Mouse (Mus musculus): ENCODE results near the gene Loxl4. TPM values are rescaled to one million over a fixed set of nuclear protein-coding genes. Genes with fewer than 3 reads are reported as not detected.

Loxl4 gene
- polyA plus RNA-seq, 1 experiment from 2014 or later: 0.64 TPM

- H3K36me3 ChIP-seq (ENCODE audit: insufficient read depth, low read length): 0 out of 2 replicates have a peak, but pooled peaks cover 8% of the 10 kb centered on the region
- WGBS: 34% methylated on average over 4 of the region's 4 CpGs
- TF ChIP-seq EP300 (IDR thresholded peaks at IDR 0.05): no peak
- TF ChIP-seq CTCF (IDR thresholded peaks at IDR 0.05): no peak
- DNase-seq (ENCODE audit: low spot score): no peak
- ATAC-seq: no peak
- no peaks in the 10 kb centered on the region for H3K4me1 ChIP-seq (ENCODE audit: insufficient read depth, low read depth, low read length)
- no peak overlapping the region for H3K4me3 ChIP-seq (ENCODE audit: low read depth, low read length)
- no peak overlapping the region for H3K27ac ChIP-seq (ENCODE audit: low read length)
- H3K4me2 ChIP-seq (replicated peaks; ENCODE audit: low read depth, low read length): no peak overlapping the region
- H3K9ac ChIP-seq (replicated peaks; ENCODE audit: low read depth): no peak overlapping the region
- H3K9me3 ChIP-seq (ENCODE audit: low read length): no peaks in the 10 kb centered on the region
- no peaks in the 10 kb centered on the region for H3K27me3 ChIP-seq (replicated peaks; ENCODE audit: insufficient read depth, low read length)
These were observed 31.9 kb downstream of the Loxl4 start for GRCm38 (mm10) chr19:42580701-42581100.

GRCm38 (mm10) chr19:42578631-42579030 lies 34.0 kb downstream of the Loxl4 start:
- Histone ChIP-seq H3K4me3 (ENCODE audit: low read depth, low read length) (no peak overlapping the region), H3K36me3 (ENCODE audit: insufficient read depth, low read length) (no peaks in the 10 kb centered on the region), H3K9ac (replicated peaks; ENCODE audit: low read depth) (no peak overlapping the region), H3K27me3 (replicated peaks; ENCODE audit: insufficient read depth, low read length) (no peaks in the 10 kb centered on the region), H3K9me3 (ENCODE audit: low read length) (no peaks in the 10 kb centered on the region), H3K27ac (ENCODE audit: low read length) (no peak overlapping the region), H3K4me2 (replicated peaks; ENCODE audit: low read depth, low read length) (no peak overlapping the region), H3K4me1 (ENCODE audit: insufficient read depth, low read depth, low read length) (no peaks in the 10 kb centered on the region)
- 72% methylated on average over 4 of the region's 4 CpGs for WGBS
- TF ChIP-seq CTCF (IDR thresholded peaks at IDR 0.05): no peak
- TF ChIP-seq EP300 (IDR thresholded peaks at IDR 0.05): no peak
- ATAC-seq (no peak), DNase-seq (ENCODE audit: low spot score) (no peak)

GRCm38 (mm10) chr19:42576856-42577255 lies 35.8 kb downstream of the Loxl4 start:
- Histone ChIP-seq H3K4me1 (ENCODE audit: insufficient read depth, low read depth, low read length) (no peaks in the 10 kb centered on the region), H3K36me3 (ENCODE audit: insufficient read depth, low read length) (no peaks in the 10 kb centered on the region), H3K4me2 (replicated peaks; ENCODE audit: low read depth, low read length) (no peak overlapping the region), H3K27ac (ENCODE audit: low read length) (no peak overlapping the region), H3K27me3 (replicated peaks; ENCODE audit: insufficient read depth, low read length) (no peaks in the 10 kb centered on the region), H3K4me3 (ENCODE audit: low read depth, low read length) (no peak overlapping the region), H3K9me3 (ENCODE audit: low read length) (no peaks in the 10 kb centered on the region), H3K9ac (replicated peaks; ENCODE audit: low read depth) (no peak overlapping the region)
- no peak for DNase-seq (ENCODE audit: low spot score)
- ATAC-seq: no peak
- TF ChIP-seq CTCF (IDR thresholded peaks at IDR 0.05) (no peak), EP300 (IDR thresholded peaks at IDR 0.05) (no peak)
- WGBS: 50% methylated on average over 1 of the region's 1 CpGs

- no peak for TF ChIP-seq CTCF (IDR thresholded peaks at IDR 0.05)
- WGBS: 78% methylated on average over 2 of the region's 2 CpGs
These were observed 37.3 kb downstream of the Loxl4 start for GRCm38 (mm10) chr19:42575317-42575716.

GRCm38 (mm10) chr19:42571291-42571690 lies 41.3 kb downstream of the Loxl4 start:
- no peaks in the 10 kb centered on the region for H3K4me1 ChIP-seq (ENCODE audit: insufficient read depth, low read depth, low read length)
- no peaks in the 10 kb centered on the region for H3K36me3 ChIP-seq (ENCODE audit: insufficient read depth, low read length)
- H3K4me2 ChIP-seq (replicated peaks; ENCODE audit: low read depth, low read length): no peak overlapping the region
- H3K4me3 ChIP-seq (ENCODE audit: low read depth, low read length): no peak overlapping the region
- no peaks in the 10 kb centered on the region for H3K27me3 ChIP-seq (replicated peaks; ENCODE audit: insufficient read depth, low read length)
- TF ChIP-seq CTCF (IDR thresholded peaks at IDR 0.05): no peak
- TF ChIP-seq EP300 (IDR thresholded peaks at IDR 0.05): no peak
- 85% methylated on average over 4 of the region's 4 CpGs for WGBS
- no peaks in the 10 kb centered on the region for H3K9me3 ChIP-seq (ENCODE audit: low read length)
- no peak overlapping the region for H3K27ac ChIP-seq (ENCODE audit: low read length)
- no peak for ATAC-seq
- no peak overlapping the region for H3K9ac ChIP-seq (replicated peaks; ENCODE audit: low read depth)
- no peak for DNase-seq (ENCODE audit: low spot score)

More at GRCm38 (mm10) chr19:42575317-42575716, 37.3 kb downstream of the Loxl4 start:
- Histone ChIP-seq H3K4me1 (ENCODE audit: insufficient read depth, low read depth, low read length) (no peaks in the 10 kb centered on the region), H3K4me2 (replicated peaks; ENCODE audit: low read depth, low read length) (no peak overlapping the region), H3K36me3 (ENCODE audit: insufficient read depth, low read length) (no peaks in the 10 kb centered on the region), H3K9ac (replicated peaks; ENCODE audit: low read depth) (no peak overlapping the region), H3K27me3 (replicated peaks; ENCODE audit: insufficient read depth, low read length) (no peaks in the 10 kb centered on the region), H3K4me3 (ENCODE audit: low read depth, low read length) (no peak overlapping the region), H3K9me3 (ENCODE audit: low read length) (no peaks in the 10 kb centered on the region), H3K27ac (ENCODE audit: low read length) (no peak overlapping the region)
- DNase-seq (ENCODE audit: low spot score): no peak
- no peak for ATAC-seq

- DNase-seq (ENCODE audit: low spot score): peak; percentile 22
- WGBS: 62% methylated on average over 2 of the region's 2 CpGs
- no peak for TF ChIP-seq EP300 (IDR thresholded peaks at IDR 0.05)
- H3K4me2 ChIP-seq (replicated peaks; ENCODE audit: low read depth, low read length): no peak overlapping the region
- no peak overlapping the region for H3K27ac ChIP-seq (ENCODE audit: low read length)
- ATAC-seq: no peak
- H3K9ac ChIP-seq (replicated peaks; ENCODE audit: low read depth): no peak overlapping the region
- H3K9me3 ChIP-seq (ENCODE audit: low read length): no peaks in the 10 kb centered on the region
- no peak overlapping the region for H3K4me3 ChIP-seq (ENCODE audit: low read depth, low read length)
- no peaks in the 10 kb centered on the region for H3K4me1 ChIP-seq (ENCODE audit: insufficient read depth, low read depth, low read length)
- no peaks in the 10 kb centered on the region for H3K36me3 ChIP-seq (ENCODE audit: insufficient read depth, low read length)
- H3K27me3 ChIP-seq (replicated peaks; ENCODE audit: insufficient read depth, low read length): no peaks in the 10 kb centered on the region
These were observed 43.5 kb downstream of the Loxl4 start for GRCm38 (mm10) chr19:42569076-42569475.

GRCm38 (mm10) chr19:42567020-42567419 lies 45.6 kb downstream of the Loxl4 start:
- H3K27ac ChIP-seq (ENCODE audit: low read length): no peak overlapping the region
- no peaks in the 10 kb centered on the region for H3K4me1 ChIP-seq (ENCODE audit: insufficient read depth, low read depth, low read length)
- ATAC-seq (peak; percentile 53), DNase-seq (ENCODE audit: low spot score) (peak; percentile 40)
- no peaks in the 10 kb centered on the region for H3K27me3 ChIP-seq (replicated peaks; ENCODE audit: insufficient read depth, low read length)
- H3K9me3 ChIP-seq (ENCODE audit: low read length): no peaks in the 10 kb centered on the region
- no peak overlapping the region for H3K4me3 ChIP-seq (ENCODE audit: low read depth, low read length)
- no peak for TF ChIP-seq EP300 (IDR thresholded peaks at IDR 0.05)
- no peak for TF ChIP-seq CTCF (IDR thresholded peaks at IDR 0.05)
- H3K4me2 ChIP-seq (replicated peaks; ENCODE audit: low read depth, low read length): no peak overlapping the region
- no peak overlapping the region for H3K9ac ChIP-seq (replicated peaks; ENCODE audit: low read depth)
- no peaks in the 10 kb centered on the region for H3K36me3 ChIP-seq (ENCODE audit: insufficient read depth, low read length)

All from lung, postnatal 0 days (tissue).